Mouse (Mus musculus) heart, adult 18-20 months (tissue): ENCODE measurements around the gene Syt17. TPM values are rescaled to one million over a fixed set of nuclear protein-coding genes. Genes with fewer than 3 reads are reported as not detected.

Experiments
- DNase-seq, 2 experiments: peaks; one replicate each; pipeline ENCODE4 v3.0.0; 2021 to 2022; ENCODE audit warnings: mixed read lengths in 1 of 2
- long read RNA-seq, 2 experiments: library from polyadenylated mRNA; stranded (forward); transcript quantifications; one replicate each; pipeline ENCODE4 v2.0.0; 2021
- total RNA-seq, 2 experiments: library from RNA; stranded (reverse); gene quantifications; 2 replicates each; pipeline ENCODE4 v1.2.3; 2021

Syt17 gene
- 1 to 10 TPM in 1 of 2 experiments, under 1 TPM in 1; 0.57 to 1.2 TPM for total RNA-seq
- long read RNA-seq, experiment 1, result 0 reads
- long read RNA-seq, experiment 2, result 0 reads

DNA sequence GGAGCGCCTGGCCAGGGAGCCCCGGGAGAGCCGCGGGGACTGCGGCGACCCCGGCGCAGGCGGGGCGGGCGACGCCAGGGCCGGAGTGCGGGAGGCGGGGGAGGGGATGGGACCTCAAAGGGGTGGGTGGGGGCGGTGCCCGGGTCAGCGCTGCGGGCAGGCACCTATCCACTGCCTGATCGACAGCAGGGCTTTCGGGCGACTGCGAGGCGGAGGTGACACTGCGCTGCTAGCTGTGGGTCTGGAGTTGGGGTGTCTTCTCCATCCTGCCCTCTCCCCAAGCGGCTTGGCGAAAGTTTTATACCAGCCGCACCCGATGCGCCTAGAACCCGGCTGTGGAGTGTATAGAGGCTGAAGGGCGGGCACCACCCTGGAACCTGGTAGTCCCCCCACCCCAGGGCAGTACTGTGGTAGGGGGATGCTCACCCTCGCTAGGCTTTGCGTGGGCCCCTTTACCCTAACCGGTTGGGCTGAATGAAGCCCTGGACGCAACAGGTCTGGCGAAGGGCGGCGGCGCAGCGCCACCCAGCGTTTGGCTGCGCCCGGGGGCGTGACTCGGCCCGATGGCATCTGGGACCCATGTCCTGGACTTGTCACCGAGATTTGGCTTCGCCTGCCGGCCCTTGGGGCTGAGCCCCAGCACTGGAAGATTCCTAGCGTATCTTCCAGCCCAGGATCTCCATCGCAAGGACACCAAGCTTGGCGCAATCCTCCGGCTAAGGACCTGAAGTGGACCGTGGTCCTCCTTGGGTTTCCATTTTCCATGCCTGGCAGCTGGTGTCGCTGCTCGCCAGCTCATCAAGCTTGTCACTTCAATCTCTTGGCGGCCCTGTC is at the start of gene Syt17:
TSS of gene Syt17 (minus strand) at position 89 of the 834 bp plus-strand sequence.
- DNase-seq, result peak; percentile 80 to 82

DNA sequence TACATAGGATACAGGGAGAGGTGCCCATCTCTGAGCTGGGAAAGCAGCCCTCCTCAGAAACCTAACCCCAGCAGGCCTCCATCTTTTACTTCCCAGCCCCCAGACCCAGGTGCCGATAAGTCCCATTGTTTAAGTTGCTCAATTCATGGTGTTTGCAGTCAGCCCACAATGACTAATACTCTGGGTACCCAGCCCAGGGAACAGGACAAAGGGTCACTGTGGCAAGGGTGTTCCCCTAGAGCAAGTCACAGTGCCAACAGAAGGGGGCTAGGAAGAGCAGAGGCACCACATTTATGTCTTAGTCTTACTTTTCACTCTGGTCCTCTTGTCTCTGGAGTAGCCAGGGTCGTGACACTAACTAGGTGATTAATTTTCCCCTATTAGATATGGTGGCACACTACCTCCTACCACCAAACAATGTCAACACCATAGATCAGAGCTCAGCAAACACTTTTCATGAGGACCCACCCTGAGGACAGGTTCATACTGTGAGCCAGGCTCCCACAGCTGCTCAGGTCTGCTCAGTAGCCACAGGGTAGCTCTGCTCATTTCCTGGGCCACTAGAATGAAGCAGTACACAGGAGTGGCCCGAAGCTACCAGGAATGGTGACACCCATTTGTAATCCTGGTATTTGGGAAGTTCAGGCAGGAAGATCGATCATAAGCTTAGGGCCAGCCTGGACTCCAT is 47.0 kb upstream of the Syt17 start:
- no peak for DNase-seq

DNA sequence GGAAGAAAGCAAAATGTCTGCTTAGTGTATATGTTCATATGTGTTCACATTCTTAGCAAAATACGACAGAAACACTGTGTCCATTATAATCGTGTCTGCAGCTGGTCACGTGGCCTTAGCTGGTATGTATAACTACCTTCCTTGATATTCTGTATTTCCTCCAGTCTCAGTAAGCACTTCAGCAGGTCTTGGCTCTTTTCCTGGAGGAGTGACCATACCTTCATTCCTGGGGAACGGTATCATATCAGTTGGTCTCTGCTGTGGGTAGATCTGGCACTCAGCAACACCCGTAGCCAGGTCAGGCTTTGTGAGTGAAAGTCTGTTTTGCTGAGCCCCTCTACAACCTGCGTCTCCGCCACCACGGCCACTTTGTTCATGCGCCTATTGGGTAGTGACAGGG is 45.9 kb upstream of the Syt17 start:
- DNase-seq, result no peak

DNA sequence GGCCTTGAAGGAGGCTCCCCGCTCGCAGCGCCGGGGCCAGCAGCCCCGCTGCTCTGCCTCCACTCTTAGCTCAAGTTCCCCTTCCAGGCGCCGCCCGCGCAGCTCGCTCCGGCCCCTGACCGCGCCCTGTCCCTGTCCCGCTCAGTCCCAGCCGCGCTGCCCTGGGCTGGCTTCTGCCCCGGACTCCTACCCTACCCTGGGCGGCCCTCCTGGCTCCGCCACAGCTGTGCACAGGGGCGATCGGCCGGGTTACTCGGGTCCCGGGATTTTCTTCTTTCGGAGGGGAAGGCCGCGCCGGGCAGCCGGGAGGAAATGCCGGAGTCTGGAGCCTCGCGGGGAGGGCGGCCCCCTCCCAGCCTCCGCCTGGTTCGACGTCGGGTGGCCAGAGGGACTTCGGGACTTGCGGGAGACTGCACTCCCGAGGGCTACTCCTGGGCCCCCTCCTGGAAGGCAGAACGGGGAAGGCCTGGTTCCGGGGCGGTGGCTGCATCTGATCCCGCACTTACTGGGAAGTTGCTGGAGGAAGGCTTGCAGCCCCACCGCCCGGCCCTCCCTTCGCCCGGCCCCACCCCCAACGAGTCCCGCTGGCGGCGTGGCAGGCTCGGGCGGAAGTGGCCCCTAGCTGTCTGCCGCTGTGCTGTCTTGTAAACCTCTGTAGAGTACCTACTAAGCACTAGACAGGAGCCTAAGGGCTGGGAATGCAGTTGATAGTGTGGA is 43.6 kb upstream of the Syt17 start, which contains the start of gene Itpripl2:
TSS of gene Itpripl2 (minus strand) at position 545 of the 717 bp plus-strand sequence.
- DNase-seq, result peak; percentile 90 to 94

- peak; percentile 47 to 64 for DNase-seq
These were observed 42.8 kb upstream of the Syt17 start for GRCm38 (mm10) chr7:118490666-118491430.

DNA sequence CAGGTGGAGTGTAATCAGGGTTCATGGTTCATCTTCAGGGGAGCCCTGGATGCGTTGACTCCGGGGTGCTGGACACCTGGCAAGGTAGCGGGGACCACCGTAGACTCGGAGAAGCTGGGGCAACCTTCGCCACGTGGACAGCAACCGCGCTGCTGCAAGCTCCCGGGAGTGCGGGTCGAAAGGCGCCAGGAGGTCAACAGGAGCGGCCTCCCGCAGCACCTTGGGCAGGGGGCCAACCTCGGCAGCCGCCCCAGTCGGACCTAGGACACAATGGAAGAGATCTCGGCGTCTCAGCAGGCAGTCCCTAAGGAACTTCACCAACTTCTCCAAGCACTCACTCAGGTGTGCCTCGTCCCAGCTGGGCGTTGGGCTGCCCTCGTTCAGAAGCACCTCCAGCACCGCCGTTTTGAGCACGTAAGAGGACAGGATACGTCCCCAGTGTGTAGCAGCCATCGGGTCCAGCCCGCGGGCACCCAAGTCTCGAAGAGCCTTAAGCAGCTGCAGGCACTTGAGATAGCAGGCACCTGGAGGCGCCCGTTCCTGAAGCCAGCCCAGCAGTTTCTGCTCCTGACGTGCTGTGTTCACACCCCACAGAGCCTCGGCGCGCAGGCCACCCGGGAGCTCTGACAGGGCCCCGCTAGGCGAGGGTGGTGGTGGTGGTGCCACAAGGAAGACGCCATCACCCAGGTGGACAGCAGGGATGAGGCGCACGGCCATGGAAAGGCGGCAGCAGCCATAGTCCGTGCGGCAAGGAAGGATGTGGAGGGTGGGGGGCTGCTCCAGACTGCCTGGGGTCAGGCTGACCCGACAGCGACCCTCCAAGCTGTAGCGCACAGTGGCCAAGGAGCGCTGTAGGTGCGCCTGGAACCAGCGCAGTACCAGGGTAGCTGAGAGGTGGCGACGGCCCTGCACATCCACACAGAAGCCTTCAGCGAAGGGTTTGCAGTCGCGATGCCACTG is 42.0 kb upstream of the Syt17 start:
- DNase-seq, result peak in 1 of 2 experiments; percentile 55

DNA sequence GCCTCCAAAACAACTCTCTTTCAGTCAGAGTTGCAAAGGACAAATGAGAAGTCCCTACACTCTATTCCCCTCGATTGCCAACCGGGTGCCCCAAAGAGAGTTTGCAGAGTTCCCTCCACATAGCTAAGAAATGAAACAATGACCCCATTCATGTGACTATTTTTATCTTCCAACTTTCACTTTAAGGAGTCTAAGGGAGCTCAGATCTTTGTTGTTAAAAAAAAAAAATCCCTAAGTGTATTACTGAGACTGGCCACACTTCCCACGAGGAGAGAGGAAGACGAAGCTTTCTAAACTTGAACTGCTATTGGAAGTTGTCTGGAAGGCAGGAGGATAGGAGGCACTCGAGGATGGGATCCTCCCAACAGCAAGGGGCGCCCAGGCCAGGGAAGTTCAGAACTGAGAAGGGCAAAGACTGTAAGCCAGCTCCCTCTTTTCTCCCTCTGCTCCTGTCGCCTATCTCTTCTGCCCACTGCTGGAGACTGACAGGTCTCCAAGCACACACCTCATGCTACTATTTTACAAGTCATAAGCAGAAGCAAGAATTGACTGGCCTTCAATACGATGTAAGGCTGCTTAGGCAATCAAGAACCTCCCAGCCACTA is 40.1 kb upstream of the Syt17 start:
- DNase-seq, result peak in 1 of 2 experiments; percentile 50

DNA sequence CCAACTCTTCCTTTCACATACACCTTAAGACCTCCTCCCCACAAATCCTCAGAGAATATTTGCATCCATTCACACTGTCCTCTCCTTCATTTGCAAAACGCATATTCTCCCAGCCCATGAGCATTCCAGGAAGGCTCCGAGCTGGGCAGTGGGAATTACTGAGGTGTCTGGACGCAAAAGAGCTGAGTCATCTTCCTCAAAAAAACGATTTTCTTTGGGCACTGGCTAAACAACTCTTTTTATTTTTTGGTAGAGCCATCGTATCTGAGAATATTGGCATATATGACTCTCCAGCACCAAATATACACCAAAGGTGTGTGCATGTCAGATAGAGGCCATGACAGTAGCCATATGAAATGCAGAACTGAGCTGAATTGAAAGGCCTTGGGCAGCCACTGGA is 38.9 kb upstream of the Syt17 start:
- no peak for DNase-seq

- DNase-seq, result no peak
These were observed 36.0 kb upstream of the Syt17 start for GRCm38 (mm10) chr7:118483996-118484395.

DNA sequence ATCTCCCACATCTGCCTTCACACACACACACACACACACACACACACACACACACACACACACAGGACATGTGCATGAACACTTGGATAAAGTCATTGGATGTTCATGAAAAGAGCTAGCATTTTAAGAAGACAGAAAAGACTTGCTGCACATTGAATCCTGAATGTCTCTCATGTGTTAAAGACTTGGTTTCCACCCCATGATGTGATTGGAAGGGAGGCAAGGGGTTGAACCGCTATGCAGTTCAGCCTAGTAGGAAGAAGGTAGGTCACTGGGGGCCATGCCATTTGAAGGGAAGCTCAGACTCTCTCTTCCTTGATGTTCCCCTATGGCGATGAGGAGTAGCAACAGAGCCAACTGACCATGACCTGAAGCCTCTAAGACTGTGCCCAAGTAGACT is 34.0 kb upstream of the Syt17 start:
- no peak for DNase-seq

GRCm38 (mm10) chr7:118481047-118481810 is 33.2 kb upstream of the Syt17 start:
- peak; percentile 53 to 74 for DNase-seq

GRCm38 (mm10) chr7:118480160-118480709 is 32.2 kb upstream of the Syt17 start:
- no peak for DNase-seq

- DNase-seq, result peak; percentile 85 to 91
These were observed 30.9 kb upstream of the Syt17 start for GRCm38 (mm10) chr7:118478835-118479312.

- no peak for DNase-seq
These were observed 28.4 kb upstream of the Syt17 start for GRCm38 (mm10) chr7:118476428-118476827.

DNA sequence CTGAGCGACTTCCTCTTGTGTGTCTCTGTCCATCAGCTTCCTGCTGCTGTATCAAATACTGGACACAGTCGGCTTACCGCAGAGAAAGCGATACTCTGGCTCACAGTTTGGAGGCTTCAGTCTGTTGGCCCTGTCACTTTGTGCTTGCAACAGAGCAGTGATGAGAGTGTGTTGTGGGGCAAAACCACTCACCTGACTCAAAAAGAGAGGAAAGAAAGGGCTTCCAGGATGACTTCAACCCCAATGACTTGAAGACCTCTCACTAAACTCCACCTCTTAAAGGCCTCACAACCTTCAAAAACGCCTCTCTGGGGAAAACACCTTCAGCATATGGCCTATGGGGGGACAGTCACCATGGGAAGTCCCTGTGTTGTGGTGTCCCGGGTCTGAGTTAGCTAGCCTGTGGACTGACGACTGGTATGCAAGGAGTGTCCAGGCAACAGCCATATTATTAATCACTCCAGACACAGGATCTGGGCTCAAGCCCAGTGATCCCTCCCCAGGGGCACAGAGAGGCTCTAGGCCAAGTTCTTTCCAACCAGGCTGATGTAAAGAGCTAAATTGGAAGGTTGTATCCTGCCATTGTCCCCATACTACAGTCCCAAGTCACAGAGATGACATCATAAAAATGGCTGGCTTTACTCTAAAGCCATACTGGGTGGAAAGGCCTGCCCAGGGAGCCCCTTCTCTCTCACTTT is 27.1 kb upstream of the Syt17 start:
- DNase-seq, result peak; percentile 67 to 69

- no peak for DNase-seq
These were observed 24.9 kb upstream of the Syt17 start for GRCm38 (mm10) chr7:118472886-118473285.

DNA sequence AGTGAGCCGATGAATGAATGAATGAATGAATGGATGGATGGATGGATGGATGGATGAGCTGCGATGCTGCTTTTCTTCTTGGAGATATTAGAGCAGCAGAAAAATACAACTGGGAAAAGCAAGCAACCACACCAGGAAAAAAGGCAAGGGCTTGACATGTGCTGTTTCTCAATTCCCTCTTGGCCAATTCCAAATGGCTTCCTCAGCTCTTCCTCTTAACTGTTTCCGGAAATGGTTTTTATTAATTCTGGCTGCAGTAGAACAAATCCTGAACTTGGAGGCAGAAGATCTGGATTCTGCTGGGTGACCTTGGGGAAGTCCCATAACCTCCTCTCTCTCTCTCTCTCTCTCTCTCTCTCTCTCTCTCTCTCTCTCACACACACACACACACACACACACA is 20.0 kb upstream of the Syt17 start:
- peak in 1 of 2 experiments; percentile 64 for DNase-seq

- DNase-seq, result peak in 1 of 2 experiments; percentile 27
These were observed 16.4 kb upstream of the Syt17 start for GRCm38 (mm10) chr7:118464432-118464831.
